Mouse (Mus musculus): ENCODE data around the gene Dnm3. TPM values are rescaled to one million over a fixed set of nuclear protein-coding genes. Genes with fewer than 3 reads are reported as not detected.

The Dnm3 gene
- polyA plus RNA-seq, 1 experiment from 2014 or later = 1.1 TPM

DNA sequence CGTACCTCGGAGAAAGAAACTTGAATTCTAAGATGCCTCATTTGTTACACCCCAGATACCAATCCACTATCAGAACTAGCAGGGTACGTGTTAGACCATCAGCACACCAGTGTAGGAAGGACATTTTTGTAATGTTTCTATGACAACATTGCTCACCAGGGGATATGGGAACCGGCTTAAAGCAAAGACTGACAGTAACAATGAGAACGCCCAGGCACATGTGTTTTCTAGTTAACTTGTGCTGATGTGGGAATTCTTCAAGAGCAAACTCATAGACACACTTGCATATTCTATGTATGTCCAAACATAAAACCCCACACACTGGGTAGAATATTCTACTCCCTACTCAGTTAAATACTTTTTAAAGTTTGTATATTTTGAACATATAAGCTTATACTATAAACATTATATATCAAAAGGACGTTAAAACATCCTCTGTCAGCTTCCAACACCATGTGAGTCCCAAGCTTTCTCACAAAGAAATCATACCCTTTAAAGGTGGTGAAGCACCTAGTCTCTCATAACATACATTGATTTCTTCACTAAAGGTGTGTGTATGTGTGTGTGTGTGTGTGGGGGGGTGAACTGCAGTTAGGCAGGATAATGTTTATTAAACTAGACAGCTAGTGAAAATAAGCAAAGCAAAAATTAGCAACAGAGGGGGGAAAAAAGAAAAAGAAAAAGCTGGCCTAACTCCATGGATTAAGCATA is 369.0 kb downstream of the Dnm3 start:
- ATAC-seq = no peak
- H3K36me3 ChIP-seq = no peaks in the 10 kb centered on the region

DNA sequence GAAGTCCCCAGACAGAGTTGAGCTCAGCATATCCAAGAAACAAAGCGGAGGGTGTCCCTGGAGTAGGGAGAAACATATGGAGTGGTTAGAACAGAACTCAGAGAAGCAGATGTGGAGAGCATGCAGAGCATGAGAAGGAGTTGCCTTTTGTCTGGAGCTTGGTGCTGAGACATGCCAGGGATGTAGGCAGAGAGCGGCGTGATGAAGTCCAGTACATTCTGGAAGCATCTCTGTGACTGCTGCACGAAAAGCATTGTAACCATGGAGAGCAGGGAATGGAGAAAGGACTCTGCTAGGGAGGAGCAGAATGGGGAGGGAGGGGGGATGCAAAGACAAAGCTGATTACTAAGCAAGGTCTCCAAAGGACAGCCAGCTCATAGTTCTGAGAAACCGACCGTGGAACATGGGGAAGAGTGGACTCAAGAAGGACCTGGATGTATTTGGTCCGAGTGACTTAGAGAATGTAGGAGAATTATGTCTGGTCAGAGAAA is 369.6 kb downstream of the Dnm3 start:
- H3K27ac ChIP-seq = no peak overlapping the region
- no peaks in the 10 kb centered on the region for H3K4me1 ChIP-seq
- H3K9me3 ChIP-seq (replicated peaks) = no peaks in the 10 kb centered on the region
- WGBS (ENCODE audit: insufficient replicate concordance) = 62% methylated on average over 7 of the region's 7 CpGs
- no peak overlapping the region for H3K9ac ChIP-seq
- H3K27me3 ChIP-seq (replicated peaks) = no peaks in the 10 kb centered on the region
- no peak overlapping the region for H3K4me2 ChIP-seq
- no peak overlapping the region for H3K4me3 ChIP-seq
- no peaks in the 10 kb centered on the region for H3K36me3 ChIP-seq
- no peak for ATAC-seq

More for the DNA sequence above, 369.0 kb downstream of the Dnm3 start:
- Histone ChIP-seq H3K27me3 (replicated peaks) (no peaks in the 10 kb centered on the region), H3K9ac (no peak overlapping the region), H3K4me3 (no peak overlapping the region), H3K4me2 (no peak overlapping the region), H3K9me3 (replicated peaks) (no peaks in the 10 kb centered on the region), H3K27ac (no peak overlapping the region), H3K4me1 (no peaks in the 10 kb centered on the region)
- WGBS (ENCODE audit: insufficient replicate concordance) = 62% methylated on average over 6 of the region's 6 CpGs

DNA sequence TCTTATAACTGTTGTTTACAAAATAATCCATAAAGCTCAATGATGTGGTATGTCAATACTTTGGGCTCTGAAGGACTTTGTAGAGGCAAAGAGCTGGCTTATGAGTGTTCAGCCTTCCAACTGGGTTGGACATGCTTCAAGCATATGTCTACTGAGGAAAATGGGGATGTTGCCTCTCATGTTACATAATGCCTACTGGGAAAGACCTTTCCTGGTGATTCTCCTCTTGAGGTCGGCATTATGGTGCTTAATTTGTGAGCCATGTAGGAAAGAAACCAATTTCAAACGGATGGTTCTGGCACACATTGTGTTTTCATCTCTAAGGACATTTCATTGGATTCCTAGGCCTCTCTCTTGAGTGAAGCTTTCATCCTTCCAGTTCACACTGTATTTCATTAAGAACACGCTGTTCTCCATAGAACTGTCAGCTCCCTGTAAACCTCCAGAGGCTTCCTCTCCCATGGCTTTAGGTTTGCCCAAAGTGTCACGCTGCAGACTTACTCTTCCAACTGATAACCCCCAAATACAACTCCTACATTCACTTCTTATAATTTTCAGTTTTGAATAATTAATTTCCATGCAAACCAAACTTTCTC is 370.7 kb downstream of the Dnm3 start:
- H3K9ac ChIP-seq = no peak overlapping the region
- H3K27me3 ChIP-seq (replicated peaks) = no peaks in the 10 kb centered on the region
- H3K36me3 ChIP-seq = no peaks in the 10 kb centered on the region
- no peak overlapping the region for H3K27ac ChIP-seq
- no peak overlapping the region for H3K4me2 ChIP-seq
- H3K4me1 ChIP-seq = no peaks in the 10 kb centered on the region
- ATAC-seq = no peak
- 63% methylated on average over 4 of the region's 4 CpGs for WGBS (ENCODE audit: insufficient replicate concordance)
- no peak overlapping the region for H3K4me3 ChIP-seq
- H3K9me3 ChIP-seq (replicated peaks) = no peaks in the 10 kb centered on the region

DNA sequence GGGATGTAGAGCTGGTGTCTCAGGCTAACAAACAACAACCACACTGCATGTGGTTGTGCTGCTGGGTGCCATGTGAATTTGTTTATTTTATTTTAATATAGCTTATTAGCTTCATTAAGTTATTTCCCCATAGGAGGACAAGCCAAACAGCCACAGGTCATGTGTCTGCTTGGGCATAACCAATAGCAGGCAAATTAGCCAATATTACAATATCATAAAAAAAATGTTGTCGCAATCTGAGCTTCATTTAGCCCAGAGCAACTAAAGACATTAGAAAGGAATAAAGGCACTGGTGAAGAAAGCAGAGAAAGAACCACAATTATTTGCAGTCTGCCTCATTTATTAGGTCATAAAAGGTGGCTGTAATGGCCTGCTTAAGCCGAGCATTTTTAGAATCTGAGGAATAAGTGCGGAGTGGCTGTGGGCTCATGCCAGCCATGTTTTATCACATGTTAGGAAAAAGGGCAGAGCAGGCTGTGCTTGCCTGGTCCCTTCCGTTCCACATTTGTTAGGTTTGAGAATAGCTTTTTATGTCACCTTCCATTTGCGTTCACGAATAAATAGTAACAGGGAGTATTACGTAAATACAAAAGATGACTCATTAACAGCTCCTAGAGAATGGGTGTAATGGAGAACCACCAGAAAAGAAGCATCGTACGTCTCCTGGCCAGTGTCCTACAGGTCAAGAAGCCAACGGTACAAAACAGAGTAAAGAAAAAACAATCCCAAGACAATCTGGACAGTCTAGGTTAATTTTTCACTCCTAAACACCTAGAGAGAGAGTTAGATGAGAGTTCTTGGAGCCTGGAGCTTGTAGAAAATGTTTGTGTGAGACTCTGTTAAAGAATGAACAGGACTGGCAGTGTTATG is 376.6 kb downstream of the Dnm3 start:
- Histone ChIP-seq H3K9me3 (replicated peaks) (no peaks in the 10 kb centered on the region), H3K4me1 (peaks cover 11% of the 10 kb centered on the region), H3K36me3 (no peaks in the 10 kb centered on the region), H3K4me2 (no peak overlapping the region), H3K9ac (no peak overlapping the region), H3K27ac (no peak overlapping the region), H3K27me3 (replicated peaks) (no peaks in the 10 kb centered on the region), H3K4me3 (no peak overlapping the region)
- no peak for ATAC-seq
- WGBS (ENCODE audit: insufficient replicate concordance) = 79% methylated on average over 10 of the region's 10 CpGs

DNA sequence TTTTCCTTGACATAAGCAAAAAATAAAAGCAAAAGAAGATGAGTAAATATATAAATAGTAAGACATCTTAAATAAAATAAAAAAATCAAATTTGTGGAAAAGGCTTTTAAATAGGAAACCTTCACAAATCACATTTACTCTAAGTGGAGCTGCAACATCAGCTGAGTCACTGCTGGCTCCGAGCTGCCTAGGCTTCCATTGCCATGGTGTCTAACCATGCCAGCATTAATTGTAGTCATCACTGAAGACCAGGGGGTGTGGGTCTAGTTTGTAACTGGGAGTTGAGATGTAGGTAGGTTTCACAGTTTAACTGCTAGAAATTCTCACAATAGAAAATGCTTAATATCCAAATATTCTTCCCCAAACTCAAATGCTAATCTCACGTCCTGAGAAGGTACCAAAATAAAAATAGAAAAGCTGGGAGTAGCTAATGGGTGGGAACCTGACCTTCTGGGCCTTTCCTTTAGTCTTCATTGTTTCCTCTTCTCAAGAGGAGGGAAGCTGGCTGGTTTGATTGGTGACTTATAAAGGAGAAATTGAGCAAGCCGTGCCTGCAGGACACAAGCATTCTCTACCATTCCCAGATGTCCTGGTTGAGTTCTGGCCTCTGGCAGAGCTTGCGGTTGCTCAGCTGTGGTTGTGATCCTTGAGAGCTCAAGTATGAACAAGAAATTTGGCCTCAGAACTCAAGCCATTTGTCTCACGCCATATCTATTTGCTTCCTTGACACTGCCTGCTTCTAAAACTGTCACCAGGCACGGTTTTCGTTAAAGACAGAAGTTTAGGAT is 377.6 kb downstream of the Dnm3 start:
- Histone ChIP-seq H3K27ac (no peak overlapping the region), H3K4me2 (no peak overlapping the region), H3K9ac (no peak overlapping the region), H3K36me3 (no peaks in the 10 kb centered on the region), H3K9me3 (replicated peaks) (no peaks in the 10 kb centered on the region), H3K27me3 (replicated peaks) (no peaks in the 10 kb centered on the region), H3K4me1 (peaks cover 11% of the 10 kb centered on the region), H3K4me3 (no peak overlapping the region)
- ATAC-seq = no peak
- WGBS (ENCODE audit: insufficient replicate concordance) = 59% methylated on average over 7 of the region's 7 CpGs

DNA sequence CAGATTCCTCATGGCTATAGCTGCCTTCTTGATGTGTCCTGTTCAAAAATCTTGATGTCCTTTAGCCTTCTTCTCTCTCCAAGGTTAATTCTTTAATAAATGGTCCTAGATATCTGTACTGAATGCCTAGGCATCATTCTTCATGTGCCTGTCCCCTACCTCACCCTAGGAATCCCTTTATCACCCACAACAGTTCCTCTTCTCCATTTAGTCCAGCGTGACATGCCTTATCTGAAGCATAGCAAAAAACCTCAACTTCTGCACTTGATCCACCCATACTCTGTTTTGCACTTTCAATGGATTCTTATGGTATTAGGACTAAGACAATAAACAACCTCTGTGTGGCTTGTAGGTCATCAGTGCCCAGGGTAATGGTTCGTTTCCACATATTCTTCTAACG is 378.6 kb downstream of the Dnm3 start:
- H3K9ac ChIP-seq = no peak overlapping the region
- WGBS (ENCODE audit: insufficient replicate concordance) = 21% methylated on average over 3 of the region's 3 CpGs
- peak; percentile 71; the same call in 1 of the 2 replicates for ATAC-seq

DNA sequence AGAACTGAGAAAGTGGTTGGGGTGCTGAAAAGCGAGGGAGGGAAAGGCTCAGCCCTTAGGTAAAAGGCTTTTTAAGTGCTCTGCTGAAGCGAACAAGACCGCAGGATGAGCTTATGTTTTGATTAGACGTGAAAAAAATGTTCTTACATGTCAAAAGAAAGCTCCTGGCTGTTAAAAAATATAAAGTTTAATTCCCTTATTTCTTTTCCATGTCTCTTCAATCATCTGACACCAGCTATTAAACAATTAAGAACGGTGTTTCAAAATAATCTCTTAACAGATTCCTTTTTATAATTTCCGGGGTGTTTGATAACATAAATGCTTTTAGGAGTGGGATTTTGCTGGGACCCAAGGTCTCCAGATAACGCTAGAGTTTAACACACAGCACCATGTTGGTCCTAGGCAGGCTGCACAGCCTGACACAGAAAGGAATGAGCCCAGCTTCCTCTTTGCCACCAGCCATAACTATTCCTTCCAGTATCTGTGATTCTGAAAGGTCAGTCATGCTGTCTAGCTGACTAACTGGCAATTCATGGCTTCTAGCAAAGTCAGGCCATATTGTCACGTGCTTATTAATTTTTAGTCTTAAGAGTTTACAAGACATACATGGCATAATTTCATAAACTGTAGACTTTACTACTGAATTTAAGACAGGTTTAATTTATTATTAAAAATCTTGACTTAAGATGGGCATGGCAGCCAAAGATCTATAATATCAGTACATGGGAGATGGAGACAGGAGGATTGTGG is 383.1 kb downstream of the Dnm3 start:
- Histone ChIP-seq H3K27ac (no peak overlapping the region), H3K4me2 (no peak overlapping the region), H3K27me3 (replicated peaks) (no peaks in the 10 kb centered on the region), H3K4me1 (peaks cover 10% of the 10 kb centered on the region), H3K9ac (no peak overlapping the region), H3K9me3 (replicated peaks) (no peaks in the 10 kb centered on the region), H3K36me3 (no peaks in the 10 kb centered on the region), H3K4me3 (no peak overlapping the region)
- ATAC-seq = no peak
- 60% methylated on average over 8 of the region's 8 CpGs for WGBS (ENCODE audit: insufficient replicate concordance)

More for the DNA sequence above, 378.6 kb downstream of the Dnm3 start:
- H3K27me3 ChIP-seq (replicated peaks) = no peaks in the 10 kb centered on the region
- no peaks in the 10 kb centered on the region for H3K36me3 ChIP-seq
- no peak overlapping the region for H3K27ac ChIP-seq
- H3K4me2 ChIP-seq = no peak overlapping the region
- H3K9me3 ChIP-seq (replicated peaks) = no peaks in the 10 kb centered on the region
- H3K4me1 ChIP-seq = peaks cover 11% of the 10 kb centered on the region
- H3K4me3 ChIP-seq = no peak overlapping the region

DNA sequence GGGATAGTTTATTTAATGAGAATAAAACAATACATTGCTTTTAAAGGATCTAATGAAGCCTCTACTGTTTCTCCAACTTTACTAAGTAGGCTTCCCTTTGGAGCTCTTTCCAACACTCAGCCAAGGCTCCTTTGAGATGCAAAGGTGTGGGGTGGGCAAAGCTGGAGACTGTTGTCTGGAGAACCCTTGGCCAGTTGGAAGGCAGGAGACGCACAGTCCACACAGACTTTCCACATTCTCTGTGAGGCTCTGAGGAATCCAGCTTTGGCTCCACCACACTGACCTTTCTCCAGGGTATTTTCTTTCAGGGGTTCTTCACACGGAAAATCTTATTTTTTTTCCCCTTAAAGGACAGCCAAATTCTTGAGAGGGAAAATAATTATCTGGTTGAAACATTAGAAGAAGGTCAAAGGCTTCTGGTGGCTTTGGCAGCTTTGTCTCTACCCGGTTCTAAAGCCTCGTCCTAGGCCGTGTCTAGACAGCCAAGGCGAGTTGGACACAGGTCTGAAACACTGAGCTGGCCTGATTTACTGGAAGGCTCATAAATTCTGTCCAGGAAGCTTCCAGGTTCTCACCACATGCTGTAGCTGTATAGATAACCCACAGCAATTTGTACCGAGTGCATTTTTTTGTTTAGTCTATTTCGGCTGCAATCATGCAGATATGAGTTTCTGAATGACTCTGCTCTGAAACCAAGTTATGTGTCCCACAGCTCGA is 383.9 kb downstream of the Dnm3 start:
- Histone ChIP-seq H3K4me3 (no peak overlapping the region), H3K36me3 (no peaks in the 10 kb centered on the region), H3K9me3 (replicated peaks) (no peaks in the 10 kb centered on the region), H3K4me2 (no peak overlapping the region), H3K4me1 (peaks cover 3% of the 10 kb centered on the region), H3K27me3 (replicated peaks) (no peaks in the 10 kb centered on the region), H3K9ac (no peak overlapping the region), H3K27ac (0 out of 2 replicates have a peak overlapping the region, but pooled peaks have one; percentile 20)
- no peak for ATAC-seq
- WGBS (ENCODE audit: insufficient replicate concordance) = 47% methylated on average over 9 of the region's 9 CpGs

DNA sequence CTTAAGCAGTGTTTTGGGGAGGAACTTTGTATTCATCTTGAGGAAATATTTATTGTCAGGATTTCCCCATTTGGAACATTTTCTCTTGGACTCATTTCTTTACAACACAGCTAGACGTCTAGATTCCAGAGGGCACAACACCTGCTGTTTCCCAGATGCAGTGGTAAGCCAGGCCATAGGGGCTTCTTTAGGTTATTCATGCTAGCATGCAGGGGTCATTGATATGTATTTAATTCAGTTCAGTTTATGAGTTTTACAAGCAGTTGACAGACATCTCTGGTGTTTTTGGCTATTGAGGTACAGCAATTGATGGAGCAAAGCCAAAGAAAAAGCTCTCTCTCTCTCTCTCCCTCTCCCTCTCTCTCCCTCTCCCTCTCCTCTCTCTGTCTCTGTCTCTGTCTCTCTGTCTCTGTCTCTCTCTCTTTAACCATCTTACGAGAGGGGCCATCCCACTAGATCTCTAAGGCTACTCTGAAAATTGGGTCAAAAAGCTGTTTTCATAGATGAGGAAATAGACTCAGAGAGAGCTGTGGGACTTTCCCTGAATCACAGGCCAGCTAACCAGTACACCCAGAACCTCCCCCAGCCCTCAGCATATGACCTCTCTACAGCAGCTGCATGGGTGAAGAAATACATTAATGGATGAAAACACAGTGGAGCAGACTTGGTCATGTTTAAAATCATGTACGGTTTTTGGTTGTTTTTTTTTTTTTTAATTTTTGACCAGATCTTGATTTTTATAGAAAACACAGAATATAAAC is 384.8 kb downstream of the Dnm3 start:
- ATAC-seq = no peak
- Histone ChIP-seq H3K36me3 (no peaks in the 10 kb centered on the region), H3K4me3 (no peak overlapping the region), H3K9me3 (replicated peaks) (no peaks in the 10 kb centered on the region), H3K27ac (no peak overlapping the region), H3K27me3 (replicated peaks) (no peaks in the 10 kb centered on the region), H3K9ac (no peak overlapping the region), H3K4me2 (no peak overlapping the region), H3K4me1 (no peaks in the 10 kb centered on the region)
- 72% methylated on average over 3 of the region's 3 CpGs for WGBS (ENCODE audit: insufficient replicate concordance)

DNA sequence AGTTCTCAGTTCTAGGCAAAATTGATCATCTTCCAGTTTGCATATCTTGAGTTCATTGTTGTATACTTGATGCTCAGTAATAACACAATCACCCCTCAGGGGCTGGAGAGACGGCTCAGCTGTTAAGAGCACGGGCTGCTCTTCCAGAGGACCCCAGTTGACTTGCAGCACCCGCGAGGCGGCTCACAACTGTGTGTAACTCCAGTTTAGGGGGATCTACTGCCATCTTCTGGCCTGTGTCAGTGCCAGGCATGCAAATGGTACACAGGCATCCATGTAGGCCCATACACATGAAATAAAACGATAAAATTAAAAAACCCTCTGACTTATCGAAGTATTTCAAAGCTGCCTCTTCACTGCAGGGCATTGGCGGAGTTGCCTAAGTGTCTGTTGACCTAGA is 385.4 kb downstream of the Dnm3 start:
- H3K36me3 ChIP-seq = no peaks in the 10 kb centered on the region
- H3K4me2 ChIP-seq = no peak overlapping the region
- no peak overlapping the region for H3K9ac ChIP-seq
- no peaks in the 10 kb centered on the region for H3K9me3 ChIP-seq (replicated peaks)
- no peak for ATAC-seq
- H3K4me1 ChIP-seq = no peaks in the 10 kb centered on the region
- no peak overlapping the region for H3K27ac ChIP-seq
- no peak overlapping the region for H3K4me3 ChIP-seq
- WGBS (ENCODE audit: insufficient replicate concordance) = 73% methylated on average over 8 of the region's 8 CpGs
- H3K27me3 ChIP-seq (replicated peaks) = no peaks in the 10 kb centered on the region
